Mouse (Mus musculus) stomach, embryonic 14.5 days (tissue): ENCODE measurements at regions not wholly inside any gene's neighbourhood (a gene's known extent, or its start where the extent isn't known, plus 50 kb on each side); places are given as distances from the start of the nearest gene placed in this dataset.
A peak's percentile ranks its signal among the peaks of the same experiment; 100 is the strongest.

Experiments used
- ATAC-seq: fragments of 200-750 bp; cut with Nextera tagmentation; 2 replicates; pipeline ENCODE4 v1.8.0; 2017; ENCODE audit warnings: low read depth, moderate TSS enrichment; ENCODE audit not compliant: insufficient number of reproducible peaks, insufficient read depth, low FRiP score
- H3K27ac ChIP-seq: fragments of 300-500 bp; sonication (generic); 2 replicates; pipeline ENCODE4 v1.5.1; 2014; ENCODE audit warnings: mild to moderate bottlenecking, low read length, moderate library complexity, mixed read lengths
- H3K27me3 ChIP-seq: fragments of 300-500 bp; sonication (generic); 2 replicates; pipeline ENCODE4 v1.6.1; 2014; ENCODE audit warnings: low read length, control low read depth, mixed read lengths; ENCODE audit not compliant: control insufficient read depth, insufficient read depth
- H3K36me3 ChIP-seq: fragments of 300-500 bp; sonication (generic); 2 replicates; pipeline ENCODE4 v1.6.1; 2014; ENCODE audit warnings: mild to moderate bottlenecking, control low read depth, low read length, moderate library complexity, mixed read lengths; ENCODE audit not compliant: control insufficient read depth, insufficient read depth
- H3K4me1 ChIP-seq: fragments of 300-500 bp; sonication (generic); 2 replicates; pipeline ENCODE4 v1.6.1; 2014; ENCODE audit warnings: low read length, control low read depth, mixed read lengths; ENCODE audit not compliant: control insufficient read depth, insufficient read depth
- H3K4me2 ChIP-seq: fragments of 300-500 bp; sonication (generic); replicated peaks from 2 replicates; pipeline ENCODE4 v1.6.1; 2014; ENCODE audit warnings: low read depth, low read length, control low read depth
- H3K4me3 ChIP-seq: fragments of 300-500 bp; sonication (generic); 2 replicates; pipeline ENCODE4 v1.5.1; 2014; ENCODE audit warnings: low read depth, low read length, control low read depth
- H3K9ac ChIP-seq: fragments of 300-500 bp; sonication (generic); replicated peaks from 2 replicates; pipeline ENCODE4 v1.6.1; 2014; ENCODE audit warnings: low read depth, mild to moderate bottlenecking, control low read depth, low read length, moderate library complexity, mixed read lengths
- H3K9me3 ChIP-seq: fragments of 300-500 bp; sonication (generic); 2 replicates; pipeline ENCODE4 v1.6.1; 2016; ENCODE audit warnings: low read depth, low read length, control low read depth; ENCODE audit not compliant: control insufficient read depth
- WGBS: fragments of 180-500 bp; shearing (Covaris S2); extraction: QIAGEN DNeasy Blood & Tissue Kit; methylation state at CpG from one replicate; pipeline ENCODE4 v1.1.7; 2014; 5-methylcytosine and 5-hydroxymethylcytosine counted together

GRCm38 (mm10) chr14:76810697-76811589 is 225.6 kb upstream of the Ccdc122 start:
- Histone ChIP-seq H3K9ac (no peak overlapping the region), H3K36me3 (no peaks in the 10 kb centered on the region), H3K4me1 (peaks cover 6% of the 10 kb centered on the region; the same call in 1 of the 2 replicates), H3K27me3 (no peaks in the 10 kb centered on the region), H3K4me3 (no peak overlapping the region), H3K9me3 (peaks cover 4% of the 10 kb centered on the region; the same call in 1 of the 2 replicates), H3K27ac (peak overlapping the region; percentile 69; the same call in 1 of the 2 replicates), H3K4me2 (peak overlapping the region; percentile 14; the same call in 1 of the 2 replicates)
- peak; percentile 87 for ATAC-seq
- 17% methylated on average over 21 of the region's 21 CpGs for WGBS

DNA sequence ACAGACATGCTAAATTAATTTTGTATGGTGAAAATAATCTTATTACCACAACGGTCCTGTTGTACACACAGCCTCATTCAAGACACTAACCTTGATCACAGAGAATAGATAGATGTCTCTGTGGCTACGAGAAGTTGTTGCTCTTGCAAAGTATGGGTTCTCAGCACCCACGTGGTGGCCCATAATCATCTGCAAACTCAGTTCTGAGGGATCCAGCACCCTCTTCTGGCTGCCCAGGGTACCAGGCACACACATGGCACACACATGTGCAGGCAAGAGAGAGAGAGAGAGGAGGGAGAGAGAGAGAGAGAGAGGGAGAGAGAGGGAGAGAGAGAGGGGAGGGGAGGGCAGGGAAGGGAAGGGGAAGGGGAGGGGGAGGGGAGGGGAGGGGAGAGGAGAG is 226.5 kb upstream of the Ccdc122 start:
- H3K9ac ChIP-seq: no peak overlapping the region
- no peak overlapping the region; the same call in 1 of the 2 replicates for H3K4me2 ChIP-seq
- no peaks in the 10 kb centered on the region for H3K36me3 ChIP-seq
- 93% methylated on average over 3 of the region's 3 CpGs for WGBS
- no peak overlapping the region for H3K27ac ChIP-seq
- H3K4me1 ChIP-seq: peaks cover 12% of the 10 kb centered on the region
- H3K4me3 ChIP-seq: no peak overlapping the region
- no peaks in the 10 kb centered on the region for H3K27me3 ChIP-seq
- no peak for ATAC-seq
- peaks cover 4% of the 10 kb centered on the region; the same call in 1 of the 2 replicates for H3K9me3 ChIP-seq

GRCm38 (mm10) chr14:76809411-76809810 is 227.2 kb upstream of the Ccdc122 start:
- WGBS: 95% methylated on average over 7 of the region's 7 CpGs
- no peak overlapping the region for H3K27ac ChIP-seq
- no peaks in the 10 kb centered on the region for H3K27me3 ChIP-seq
- H3K36me3 ChIP-seq: no peaks in the 10 kb centered on the region
- no peak overlapping the region for H3K4me2 ChIP-seq
- H3K9me3 ChIP-seq: peaks cover 4% of the 10 kb centered on the region; the same call in 1 of the 2 replicates
- peaks cover 18% of the 10 kb centered on the region for H3K4me1 ChIP-seq
- no peak overlapping the region for H3K9ac ChIP-seq
- H3K4me3 ChIP-seq: no peak overlapping the region
- no peak for ATAC-seq

GRCm38 (mm10) chr14:76805151-76805785 is 231.3 kb upstream of the Ccdc122 start:
- Histone ChIP-seq H3K36me3 (no peaks in the 10 kb centered on the region), H3K9me3 (peaks cover 4% of the 10 kb centered on the region; the same call in 1 of the 2 replicates), H3K27ac (peak overlapping the region; percentile 61; the same call in 1 of the 2 replicates), H3K27me3 (no peaks in the 10 kb centered on the region), H3K4me3 (no peak overlapping the region), H3K9ac (no peak overlapping the region), H3K4me2 (no peak overlapping the region), H3K4me1 (peaks cover 22% of the 10 kb centered on the region)
- WGBS: 32% methylated on average over 13 of the region's 13 CpGs
- 0 out of 2 replicates have a peak, but pooled peaks have one; percentile 18 for ATAC-seq

GRCm38 (mm10) chr14:76804447-76805150 is 232.0 kb upstream of the Ccdc122 start:
- peaks cover 4% of the 10 kb centered on the region; the same call in 1 of the 2 replicates for H3K9me3 ChIP-seq
- no peaks in the 10 kb centered on the region for H3K27me3 ChIP-seq
- peak; percentile 69; the same call in 1 of the 2 replicates for ATAC-seq
- H3K4me2 ChIP-seq: no peak overlapping the region
- no peak overlapping the region for H3K4me3 ChIP-seq
- peak overlapping the region; percentile 61 for H3K27ac ChIP-seq
- H3K36me3 ChIP-seq: no peaks in the 10 kb centered on the region
- WGBS: 22% methylated on average over 6 of the region's 6 CpGs
- peaks cover 22% of the 10 kb centered on the region for H3K4me1 ChIP-seq
- H3K9ac ChIP-seq: no peak overlapping the region

GRCm38 (mm10) chr14:76800181-76800580 is 236.4 kb upstream of the Ccdc122 start:
- Histone ChIP-seq H3K9me3 (no peaks in the 10 kb centered on the region), H3K4me2 (no peak overlapping the region), H3K27me3 (no peaks in the 10 kb centered on the region), H3K4me3 (no peak overlapping the region), H3K4me1 (peaks cover 17% of the 10 kb centered on the region; the same call in 1 of the 2 replicates), H3K27ac (no peak overlapping the region; the same call in 1 of the 2 replicates), H3K9ac (no peak overlapping the region), H3K36me3 (no peaks in the 10 kb centered on the region)
- 48% methylated on average over 4 of the region's 4 CpGs for WGBS
- no peak for ATAC-seq

- whole genome bisulfite sequencing: 46% methylated on average over 6 of the region's 6 CpGs
Measured at GRCm38 (mm10) chr14:76799741-76800140, 236.8 kb upstream of the Ccdc122 start.

GRCm38 (mm10) chr14:76798925-76799428 is 237.6 kb upstream of the Ccdc122 start:
- WGBS: 82% methylated on average over 8 of the region's 8 CpGs
- no peak overlapping the region; the same call in 1 of the 2 replicates for H3K27ac ChIP-seq
- no peak overlapping the region for H3K4me3 ChIP-seq
- no peaks in the 10 kb centered on the region for H3K9me3 ChIP-seq
- H3K36me3 ChIP-seq: no peaks in the 10 kb centered on the region
- H3K27me3 ChIP-seq: no peaks in the 10 kb centered on the region
- no peak overlapping the region for H3K9ac ChIP-seq
- no peak overlapping the region for H3K4me2 ChIP-seq
- ATAC-seq: no peak
- peaks cover 6% of the 10 kb centered on the region; the same call in 1 of the 2 replicates for H3K4me1 ChIP-seq

More at GRCm38 (mm10) chr14:76799741-76800140, 236.8 kb upstream of the Ccdc122 start:
- no peak for ATAC-seq
- H3K27ac ChIP-seq: no peak overlapping the region
- no peaks in the 10 kb centered on the region for H3K36me3 ChIP-seq
- H3K9ac ChIP-seq: no peak overlapping the region
- H3K27me3 ChIP-seq: no peaks in the 10 kb centered on the region
- no peak overlapping the region for H3K4me2 ChIP-seq
- no peaks in the 10 kb centered on the region for H3K9me3 ChIP-seq
- peaks cover 12% of the 10 kb centered on the region; the same call in 1 of the 2 replicates for H3K4me1 ChIP-seq
- H3K4me3 ChIP-seq: no peak overlapping the region
